Mouse (Mus musculus): ENCODE results near the gene Glud1.
"Not testable (repeated sequence)": the region's sequence is repeated elsewhere in the genome, so short reads cannot be mapped to it uniquely, and the experiment has no call there.

DNA sequence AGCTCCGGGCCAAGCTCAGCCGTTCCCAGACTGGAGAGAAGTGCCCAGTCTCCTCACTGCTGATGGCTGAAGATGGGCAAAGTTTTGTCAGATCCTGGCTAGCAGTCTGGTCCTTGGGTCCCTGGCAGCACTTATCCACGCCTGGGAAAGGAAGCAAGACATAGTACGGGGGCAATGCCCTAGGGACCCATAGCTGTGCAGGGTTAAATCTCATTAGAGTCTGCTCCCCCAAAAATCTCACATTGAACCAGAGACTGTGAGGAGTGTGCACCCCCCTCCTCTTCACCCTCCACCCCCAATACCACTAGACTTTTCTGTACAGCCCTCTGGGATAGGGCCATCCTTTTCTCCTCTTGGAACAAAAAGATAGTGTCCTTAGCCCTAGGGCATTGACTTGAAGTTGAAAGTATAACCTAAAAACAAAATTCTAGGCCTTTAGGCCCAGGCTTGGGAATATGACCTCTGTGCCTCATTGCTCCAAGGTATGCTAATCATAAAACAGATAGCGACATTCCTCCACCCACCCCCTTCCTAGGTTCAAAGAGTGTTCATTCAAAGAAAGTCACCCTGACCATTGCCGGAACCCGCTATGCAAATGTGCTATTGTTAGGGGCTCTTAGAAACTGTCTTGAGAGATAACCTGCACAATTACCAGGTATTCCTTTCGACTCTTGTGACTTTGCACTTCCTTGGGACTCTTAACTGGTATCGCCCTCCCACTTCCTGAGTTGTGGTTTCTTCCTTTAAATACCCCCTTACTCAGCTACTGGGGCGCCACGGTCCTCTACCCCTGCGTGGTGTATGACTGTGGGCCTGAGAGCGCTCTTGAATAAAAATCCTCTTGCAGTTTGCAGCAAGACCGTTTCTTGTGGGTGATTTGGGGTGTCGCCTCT lies 54.0 kb downstream of the Glud1 start:
- not testable (repeated sequence) for TF ChIP-seq POLR2A (IDR thresholded peaks at IDR 0.05; ENCODE audit: control insufficient read depth, extremely low read depth, insufficient read depth, low read length, poor library complexity); CTCF (IDR thresholded peaks at IDR 0.05; ENCODE audit: borderline replicate concordance, control insufficient read depth, extremely low read depth, insufficient read depth, low read length, poor library complexity)
